Mouse (Mus musculus) liver, embryonic 14.5 days (tissue): ENCODE data around the gene Kdm3a.

ENCODE experiments used
- CTCF ChIP-seq: IDR thresholded peaks from 2 replicates; pipeline ENCODE4 v1.5.1; 2016; ENCODE audit warnings: antibody characterized with exemption, low read depth, control low read depth
- EP300 ChIP-seq: IDR thresholded peaks from 2 replicates; pipeline ENCODE4 v1.6.1; 2016; ENCODE audit warnings: antibody characterized with exemption, low read depth

- no peak for TF ChIP-seq CTCF
- TF ChIP-seq EP300 = no peak
Observed at GRCm38 (mm10) chr6:71569025-71569424, 63.8 kb downstream of the Kdm3a start.
